ENCODE assay signal across 8 mouse cellular contexts in genomic region chr11:69099177-69099914, GRCm38 (mm10). TPM values are rescaled to one million over a fixed set of nuclear protein-coding genes. Genes with fewer than 3 reads are reported as not detected.
DNase-seq lines count a peak whose midpoint lies in the region; ATAC-seq and TF ChIP-seq lines count a peak whose summit lies in the region.

No protein-coding gene starts in this region.

- peak; percentile 69 for DNase-seq in brain, embryonic 14.5 days (ENCODE audit: low read depth)
- DNase-seq in gastrocnemius, adult 8-10 months (ENCODE audit: low spot score in 2 of 2): peak; percentile 79 to 84
- DNase-seq in testis, postnatal 10 days (ENCODE audit: low spot score): peak; percentile 95

- no peaks in the 10 kb centered on the region for H3K9me3 ChIP-seq in erythroblast, embryonic 14.5 days (ENCODE audit: control insufficient read depth, low read length)
- H3K9me3 ChIP-seq in hindbrain, embryonic 15.5 days: no peaks in the 10 kb centered on the region
- no peaks in the 10 kb centered on the region for H3K9me3 ChIP-seq in limb, embryonic 12.5 days
- no peaks in the 10 kb centered on the region for H3K9me3 ChIP-seq in midbrain, embryonic 13.5 days

- peaks cover 65% of the 10 kb centered on the region for H3K4me1 ChIP-seq in erythroblast, embryonic 14.5 days (ENCODE audit: control insufficient read depth)
- peaks cover 65% of the 10 kb centered on the region for H3K4me1 ChIP-seq in hindbrain, embryonic 15.5 days (replicated peaks)
- peaks cover 55% of the 10 kb centered on the region for H3K4me1 ChIP-seq in limb, embryonic 12.5 days (replicated peaks)
- peaks cover 61% of the 10 kb centered on the region for H3K4me1 ChIP-seq in midbrain, embryonic 13.5 days (replicated peaks)

- peak overlapping the region; percentile 74 for H3K27ac ChIP-seq in hindbrain, embryonic 15.5 days (replicated peaks)
- H3K27ac ChIP-seq in limb, embryonic 12.5 days: peak overlapping the region; percentile 84
- H3K27ac ChIP-seq in midbrain, embryonic 13.5 days: peak overlapping the region; percentile 81

- WGBS in hindbrain, embryonic 15.5 days: 1% methylated on average over 22 of the region's 22 CpGs
- under 1% methylated on average over 22 of the region's 22 CpGs for WGBS in limb, embryonic 12.5 days
- under 1% methylated on average over 22 of the region's 22 CpGs for WGBS in midbrain, embryonic 13.5 days

- H3K4me3 ChIP-seq in erythroblast, embryonic 14.5 days (replicated peaks): peak overlapping the region; percentile 65
- peak overlapping the region; percentile 47 for H3K4me3 ChIP-seq in hindbrain, embryonic 15.5 days
- H3K4me3 ChIP-seq in limb, embryonic 12.5 days (replicated peaks): peak overlapping the region; percentile 49
- H3K4me3 ChIP-seq in midbrain, embryonic 13.5 days (replicated peaks): peak overlapping the region; percentile 52

- H3K4me2 ChIP-seq in hindbrain, embryonic 15.5 days: peak overlapping the region; percentile 94
- peak overlapping the region; percentile 98 for H3K4me2 ChIP-seq in limb, embryonic 12.5 days
- peak overlapping the region; percentile 93 for H3K4me2 ChIP-seq in midbrain, embryonic 13.5 days (replicated peaks)

- H3K9ac ChIP-seq in hindbrain, embryonic 15.5 days: peak overlapping the region; percentile 62
- H3K9ac ChIP-seq in limb, embryonic 12.5 days (replicated peaks): peak overlapping the region; percentile 65
- peak overlapping the region; percentile 73 for H3K9ac ChIP-seq in midbrain, embryonic 13.5 days (replicated peaks)

- no peak for TF ChIP-seq CTCF in brain, embryonic 14.5 days (IDR thresholded peaks at IDR 0.05; ENCODE audit: borderline replicate concordance, extremely low read depth, insufficient read depth, insufficient read length)

- no peak for ATAC-seq in erythroblast, adult 5-6 weeks (replicated peaks; ENCODE audit: low FRiP score, poor library complexity, severe bottlenecking)
- ATAC-seq in hindbrain, embryonic 15.5 days (ENCODE audit: low FRiP score, low read depth): no peak
- no peak for ATAC-seq in limb, embryonic 12.5 days (ENCODE audit: insufficient number of reproducible peaks, insufficient read depth, low FRiP score, low TSS enrichment, low read depth)
- no peak for ATAC-seq in midbrain, embryonic 13.5 days

- H3K27me3 ChIP-seq in erythroblast, embryonic 14.5 days (ENCODE audit: control insufficient read depth): no peaks in the 10 kb centered on the region
- H3K27me3 ChIP-seq in hindbrain, embryonic 15.5 days: no peaks in the 10 kb centered on the region
- H3K27me3 ChIP-seq in limb, embryonic 12.5 days: no peaks in the 10 kb centered on the region
- H3K27me3 ChIP-seq in midbrain, embryonic 13.5 days: no peaks in the 10 kb centered on the region

- no peak for TF ChIP-seq POLR2A in brain, embryonic 14.5 days (IDR thresholded peaks at IDR 0.05; ENCODE audit: borderline replicate concordance, extremely low read depth, insufficient read depth, insufficient read length, poor library complexity, severe bottlenecking)

- peaks cover 39% of the 10 kb centered on the region for H3K36me3 ChIP-seq in erythroblast, embryonic 14.5 days (ENCODE audit: control insufficient read depth)
- H3K36me3 ChIP-seq in hindbrain, embryonic 15.5 days: peaks cover 27% of the 10 kb centered on the region
- peaks cover 38% of the 10 kb centered on the region for H3K36me3 ChIP-seq in limb, embryonic 12.5 days
- H3K36me3 ChIP-seq in midbrain, embryonic 13.5 days: peaks cover 38% of the 10 kb centered on the region

RNA-seq across cellular contexts. Expression of gene Per1, which starts 4.3 kb away (rescaled TPM):
- polyA plus RNA-seq in erythroblast, embryonic 14.5 days (2012): 1.4 and 1.5 TPM in 2 replicates
- total RNA-seq in erythroblast, adult 5-6 weeks (2015; ENCODE audit: low replicate concordance): 2.3 and 3.1 TPM in 2 replicates
- total RNA-seq in erythroblast, adult 5-6 weeks (2017; ENCODE audit: low replicate concordance): 1.7 and 1.9 TPM in 2 replicates
- polyA plus RNA-seq in brain, embryonic 14.5 days (2012; rRNA removed): 12.2 and 16.3 TPM in 2 replicates
- total RNA-seq in gastrocnemius, adult 8-10 months (2022): 10 to 100 TPM; 58.8 to 81.4 (median 70.4) TPM
- 10.0 and 10.1 TPM in 2 replicates for polyA plus RNA-seq in hindbrain, embryonic 15.5 days (2015; fragmentation: Nextera tagmentation; extraction: Ambion mirVana)
- 7.2 and 10.4 TPM in 2 replicates for polyA plus RNA-seq in limb, embryonic 12.5 days (2016; fragmentation: Nextera tagmentation; extraction: Ambion mirVana)
- polyA plus RNA-seq in midbrain, embryonic 13.5 days (2015; fragmentation: Nextera tagmentation; extraction: Ambion mirVana): 8.6 and 10.5 TPM in 2 replicates

RNA-seq across cellular contexts. Expression of gene Vamp2, which starts 11.1 kb away (rescaled TPM):
- polyA plus RNA-seq in erythroblast, embryonic 14.5 days (2012): 7.9 and 9.1 TPM in 2 replicates
- total RNA-seq in erythroblast, adult 5-6 weeks (2015; ENCODE audit: low replicate concordance): 50.3 and 58.7 TPM in 2 replicates
- 12.4 and 17.8 TPM in 2 replicates for total RNA-seq in erythroblast, adult 5-6 weeks (2017; ENCODE audit: low replicate concordance)
- polyA plus RNA-seq in brain, embryonic 14.5 days (2012; rRNA removed): 251 and 319 TPM in 2 replicates
- total RNA-seq in gastrocnemius, adult 8-10 months (2022): 10 to 100 TPM; 31.4 to 39.6 (median 35.6) TPM
- 317 and 437 TPM in 2 replicates for polyA plus RNA-seq in hindbrain, embryonic 15.5 days (2015; fragmentation: Nextera tagmentation; extraction: Ambion mirVana)
- 68.0 and 79.5 TPM in 2 replicates for polyA plus RNA-seq in limb, embryonic 12.5 days (2016; fragmentation: Nextera tagmentation; extraction: Ambion mirVana)
- polyA plus RNA-seq in midbrain, embryonic 13.5 days (2015; fragmentation: Nextera tagmentation; extraction: Ambion mirVana): 175 and 188 TPM in 2 replicates

RNA-seq across cellular contexts. Expression of gene Hes7, which starts 20.9 kb away (rescaled TPM):
- 0.05 TPM in 1 of 2 replicates, not detected in the other for polyA plus RNA-seq in erythroblast, embryonic 14.5 days (2012)
- not detected in 2 replicates for total RNA-seq in erythroblast, adult 5-6 weeks (2015; ENCODE audit: low replicate concordance)
- total RNA-seq in erythroblast, adult 5-6 weeks (2017; ENCODE audit: low replicate concordance): not detected in 2 replicates
- 0.42 and 0.45 TPM in 2 replicates for polyA plus RNA-seq in brain, embryonic 14.5 days (2012; rRNA removed)
- total RNA-seq in gastrocnemius, adult 8-10 months (2022): not detected
- polyA plus RNA-seq in hindbrain, embryonic 15.5 days (2015; fragmentation: Nextera tagmentation; extraction: Ambion mirVana): 0.87 and 0.98 TPM in 2 replicates
- polyA plus RNA-seq in limb, embryonic 12.5 days (2016; fragmentation: Nextera tagmentation; extraction: Ambion mirVana): 0.56 and 0.74 TPM in 2 replicates
- polyA plus RNA-seq in midbrain, embryonic 13.5 days (2015; fragmentation: Nextera tagmentation; extraction: Ambion mirVana): 0.10 and 0.26 TPM in 2 replicates

RNA-seq across cellular contexts. Expression of gene 9130213A22Rik, which starts 23.0 kb away (rescaled TPM):
- not detected in 2 replicates for polyA plus RNA-seq in erythroblast, embryonic 14.5 days (2012)
- total RNA-seq in erythroblast, adult 5-6 weeks (2015; ENCODE audit: low replicate concordance): not detected in 2 replicates
- total RNA-seq in erythroblast, adult 5-6 weeks (2017; ENCODE audit: low replicate concordance): not detected in 2 replicates
- polyA plus RNA-seq in brain, embryonic 14.5 days (2012; rRNA removed): 0.33 and 0.47 TPM in 2 replicates
- total RNA-seq in gastrocnemius, adult 8-10 months (2022): under 1 TPM in 1 of 4 experiments, not detected in 3; 0.18 TPM
- 0.40 and 0.42 TPM in 2 replicates for polyA plus RNA-seq in hindbrain, embryonic 15.5 days (2015; fragmentation: Nextera tagmentation; extraction: Ambion mirVana)
- 0.22 and 0.76 TPM in 2 replicates for polyA plus RNA-seq in limb, embryonic 12.5 days (2016; fragmentation: Nextera tagmentation; extraction: Ambion mirVana)
- polyA plus RNA-seq in midbrain, embryonic 13.5 days (2015; fragmentation: Nextera tagmentation; extraction: Ambion mirVana): 0.28 TPM in 1 of 2 replicates, not detected in the other

RNA-seq across cellular contexts. Expression of gene Aloxe3, which starts 26.4 kb away (rescaled TPM):
- 0.01 TPM in 1 of 2 replicates, not detected in the other for polyA plus RNA-seq in erythroblast, embryonic 14.5 days (2012)
- total RNA-seq in erythroblast, adult 5-6 weeks (2015; ENCODE audit: low replicate concordance): not detected in 2 replicates
- 0.51 TPM in 1 of 2 replicates, not detected in the other for total RNA-seq in erythroblast, adult 5-6 weeks (2017; ENCODE audit: low replicate concordance)
- 2.8 and 3.5 TPM in 2 replicates for polyA plus RNA-seq in brain, embryonic 14.5 days (2012; rRNA removed)
- total RNA-seq in gastrocnemius, adult 8-10 months (2022): under 1 TPM in 1 of 4 experiments, not detected in 3; 0.21 TPM
- polyA plus RNA-seq in hindbrain, embryonic 15.5 days (2015; fragmentation: Nextera tagmentation; extraction: Ambion mirVana): 4.7 and 6.5 TPM in 2 replicates
- polyA plus RNA-seq in limb, embryonic 12.5 days (2016; fragmentation: Nextera tagmentation; extraction: Ambion mirVana): 0.58 and 0.77 TPM in 2 replicates
- polyA plus RNA-seq in midbrain, embryonic 13.5 days (2015; fragmentation: Nextera tagmentation; extraction: Ambion mirVana): 0.39 and 0.43 TPM in 2 replicates
